Mouse (Mus musculus): ENCODE results near the gene Epha10.
"Not testable (repeated sequence)": the region's sequence is repeated elsewhere in the genome, so short reads cannot be mapped to it uniquely, and the experiment has no call there.

Gene Epha10

GRCm38 (mm10) chr4:124894508-124895428 is 14.1 kb downstream of the Epha10 start:
- DNase-seq, result peak; percentile 81

- DNase-seq, result no peak
Observed at GRCm38 (mm10) chr4:124898428-124898827, 17.7 kb downstream of the Epha10 start.

GRCm38 (mm10) chr4:124899906-124900305 is 19.2 kb downstream of the Epha10 start:
- no peak for DNase-seq

GRCm38 (mm10) chr4:124905417-124905816 is 24.7 kb downstream of the Epha10 start:
- no peak for DNase-seq

- DNase-seq, result no peak
Observed at GRCm38 (mm10) chr4:124905971-124906822, 25.5 kb downstream of the Epha10 start.

- DNase-seq, result no peak
Observed at GRCm38 (mm10) chr4:124928102-124928501, 47.4 kb downstream of the Epha10 start.

- DNase-seq, result peak; percentile 96
Observed at GRCm38 (mm10) chr4:124936613-124937471, 56.1 kb downstream of the Epha10 start, which contains the start of gene 9930104L06Rik. Gene 9930104L06Rik, plus strand, starts transcription at chr4:124937048.

- not testable (repeated sequence) for DNase-seq
Observed at GRCm38 (mm10) chr4:124939211-124939610, 58.5 kb downstream of the Epha10 start, which contains the start of gene Cdca8. Gene Cdca8, minus strand, starts transcription at chr4:124939311.

- DNase-seq, result peak; percentile 73
Observed at GRCm38 (mm10) chr4:124943022-124943421, 62.3 kb downstream of the Epha10 start.

- DNase-seq, result no peak
Observed at GRCm38 (mm10) chr4:124943781-124944180, 63.1 kb downstream of the Epha10 start.

- DNase-seq, result no peak
Observed at GRCm38 (mm10) chr4:124944961-124945360, 64.3 kb downstream of the Epha10 start.

GRCm38 (mm10) chr4:124949488-124949887 is 68.8 kb downstream of the Epha10 start:
- no peak for DNase-seq

- DNase-seq, result no peak
Observed at GRCm38 (mm10) chr4:124950181-124951035, 69.7 kb downstream of the Epha10 start.

GRCm38 (mm10) chr4:124951036-124951433 is 70.3 kb downstream of the Epha10 start:
- no peak for DNase-seq

- no peak for DNase-seq
Observed at GRCm38 (mm10) chr4:124953546-124953945, 72.8 kb downstream of the Epha10 start.

- no peak for DNase-seq
Observed at GRCm38 (mm10) chr4:124957284-124957683, 76.6 kb downstream of the Epha10 start.

- DNase-seq, result no peak
Observed at GRCm38 (mm10) chr4:124959062-124959461, 78.4 kb downstream of the Epha10 start.

- DNase-seq, result peak; percentile 43
Observed at GRCm38 (mm10) chr4:124960940-124961339, 80.2 kb downstream of the Epha10 start.

GRCm38 (mm10) chr4:124962576-124962975 is 81.9 kb downstream of the Epha10 start:
- DNase-seq, result no peak

- DNase-seq, result no peak
Observed at GRCm38 (mm10) chr4:124964912-124965599, 84.4 kb downstream of the Epha10 start.

Measured in cerebellum, adult 9-10 months (tissue).